Mouse (Mus musculus): Measurements from ENCODE around the gene Gm20388.

DNA sequence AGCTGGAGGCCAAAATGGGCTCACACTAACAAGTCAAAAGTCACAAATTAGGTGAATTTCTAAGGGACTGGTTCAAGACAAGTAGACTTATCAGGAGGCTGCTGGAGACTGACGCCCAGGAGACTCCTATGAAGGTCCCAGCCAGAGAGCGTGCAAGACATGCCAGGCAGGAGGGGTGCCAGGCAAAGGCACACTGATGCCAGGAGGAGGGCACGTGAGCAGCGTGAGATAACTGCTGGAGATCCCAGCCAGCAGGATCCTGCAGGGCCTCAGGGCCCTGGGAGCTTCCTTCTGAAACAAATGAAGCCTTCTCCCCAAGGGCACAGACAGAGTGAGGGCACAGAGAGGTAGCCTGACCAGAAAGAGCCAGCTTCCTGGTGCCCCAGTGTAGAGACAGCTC lies 2897.3 kb downstream of the Gm20388 start:
- TF ChIP-seq CTCF (IDR thresholded peaks at IDR 0.05; ENCODE audit: low read depth) (no peak), EP300 (IDR thresholded peaks at IDR 0.05; ENCODE audit: low read depth) (no peak)

Data from liver, embryonic 14.5 days (tissue).